Mouse (Mus musculus) neural tube, embryonic 10.5 days (tissue): ENCODE measurements around the gene Trip4.
"Not testable (repeated sequence)": the region's sequence is repeated elsewhere in the genome, so short reads cannot be mapped to it uniquely, and the experiment has no call there.

Source experiments
- DNase-seq: peaks from one replicate; pipeline ENCODE4 v3.0.0-alpha.2; 2017; ENCODE audit warnings: low spot score; ENCODE audit errors: extremely low spot score

Gene Trip4

GRCm38 (mm10) chr9:65794313-65794712 is 114.3 kb downstream of the Trip4 start:
- no peak for DNase-seq

- no peak for DNase-seq
These were observed 115.1 kb downstream of the Trip4 start for GRCm38 (mm10) chr9:65793506-65793905.

GRCm38 (mm10) chr9:65793086-65793485 is 115.5 kb downstream of the Trip4 start:
- DNase-seq, result no peak

- DNase-seq, result no peak
These were observed 116.7 kb downstream of the Trip4 start for GRCm38 (mm10) chr9:65791846-65792245.

GRCm38 (mm10) chr9:65791106-65791505 is 117.5 kb downstream of the Trip4 start:
- no peak for DNase-seq

GRCm38 (mm10) chr9:65789788-65790187 is 118.8 kb downstream of the Trip4 start:
- DNase-seq, result no peak

GRCm38 (mm10) chr9:65788556-65788955 is 120.0 kb downstream of the Trip4 start:
- no peak for DNase-seq

- no peak for DNase-seq
These were observed 120.7 kb downstream of the Trip4 start for GRCm38 (mm10) chr9:65787829-65788344.

- DNase-seq, result no peak
These were observed 121.5 kb downstream of the Trip4 start for GRCm38 (mm10) chr9:65786885-65787787.

- no peak for DNase-seq
These were observed 122.7 kb downstream of the Trip4 start for GRCm38 (mm10) chr9:65785772-65786368.

- DNase-seq, result not testable (repeated sequence)
These were observed 129.0 kb downstream of the Trip4 start for GRCm38 (mm10) chr9:65779619-65780018.
